Mouse (Mus musculus): ENCODE results near the gene Lmbrd2.
A peak's percentile ranks its signal among the peaks of the same experiment; 100 is the strongest.
"Not testable (repeated sequence)": the region's sequence is repeated elsewhere in the genome, so short reads cannot be mapped to it uniquely, and the experiment has no call there.

The Lmbrd2 gene

GRCm38 (mm10) chr15:9134891-9135507 is 5.4 kb upstream of the Lmbrd2 start:
- peak; percentile 60 for DNase-seq (ENCODE audit: low read depth, low spot score)

GRCm38 (mm10) chr15:9139447-9139846 is 903 bp upstream of the Lmbrd2 start:
- no peak for DNase-seq (ENCODE audit: low read depth, low spot score)

GRCm38 (mm10) chr15:9140684-9141171 is 378 bp downstream of the Lmbrd2 start:
- peak; percentile 34 for DNase-seq (ENCODE audit: low read depth, low spot score)

GRCm38 (mm10) chr15:9155325-9155724 is 15.0 kb downstream of the Lmbrd2 start, which contains the start of gene Skp2:
Gene Skp2 (minus strand): TSS chr15:9155425.
- no peak for DNase-seq (ENCODE audit: low read depth, low spot score)

- no peak for DNase-seq (ENCODE audit: low read depth, low spot score)
Observed at GRCm38 (mm10) chr15:9162557-9163070, 22.3 kb downstream of the Lmbrd2 start.

- no peak for DNase-seq (ENCODE audit: low read depth, low spot score)
Observed at GRCm38 (mm10) chr15:9164125-9164524, 23.8 kb downstream of the Lmbrd2 start.

- no peak for DNase-seq (ENCODE audit: low read depth, low spot score)
Observed at GRCm38 (mm10) chr15:9177038-9177437, 36.7 kb downstream of the Lmbrd2 start.

- DNase-seq (ENCODE audit: low read depth, low spot score), result no peak
Observed at GRCm38 (mm10) chr15:9183995-9184394, 43.6 kb downstream of the Lmbrd2 start.

GRCm38 (mm10) chr15:9189796-9190195 is 49.4 kb downstream of the Lmbrd2 start:
- no peak for DNase-seq (ENCODE audit: low read depth, low spot score)

GRCm38 (mm10) chr15:9192685-9193084 is 52.3 kb downstream of the Lmbrd2 start:
- DNase-seq (ENCODE audit: low read depth, low spot score), result not testable (repeated sequence)

GRCm38 (mm10) chr15:9198421-9198820 is 58.1 kb downstream of the Lmbrd2 start:
- no peak for DNase-seq (ENCODE audit: low read depth, low spot score)

GRCm38 (mm10) chr15:9211891-9212290 is 71.5 kb downstream of the Lmbrd2 start:
- DNase-seq (ENCODE audit: low read depth, low spot score), result no peak

GRCm38 (mm10) chr15:9213026-9213425 is 72.7 kb downstream of the Lmbrd2 start:
- not testable (repeated sequence) for DNase-seq (ENCODE audit: low read depth, low spot score)

GRCm38 (mm10) chr15:9213431-9213830 is 73.1 kb downstream of the Lmbrd2 start:
- DNase-seq (ENCODE audit: low read depth, low spot score), result not testable (repeated sequence)

GRCm38 (mm10) chr15:9216446-9216845 is 76.1 kb downstream of the Lmbrd2 start:
- no peak for DNase-seq (ENCODE audit: low read depth, low spot score)

- not testable (repeated sequence) for DNase-seq (ENCODE audit: low read depth, low spot score)
Observed at GRCm38 (mm10) chr15:9230917-9231316, 90.6 kb downstream of the Lmbrd2 start.

- DNase-seq (ENCODE audit: low read depth, low spot score), result no peak
Observed at GRCm38 (mm10) chr15:9246345-9246744, 106.0 kb downstream of the Lmbrd2 start.
